Mouse (Mus musculus): Measurements from ENCODE around the gene Dnah7b. TPM values are rescaled to one million over a fixed set of nuclear protein-coding genes. Genes with fewer than 3 reads are reported as not detected.
"Not testable (repeated sequence)": the region's sequence is repeated elsewhere in the genome, so short reads cannot be mapped to it uniquely, and the experiment has no call there.

Dnah7b gene
- polyA plus RNA-seq, 1 experiment: 0.83 TPM

DNA sequence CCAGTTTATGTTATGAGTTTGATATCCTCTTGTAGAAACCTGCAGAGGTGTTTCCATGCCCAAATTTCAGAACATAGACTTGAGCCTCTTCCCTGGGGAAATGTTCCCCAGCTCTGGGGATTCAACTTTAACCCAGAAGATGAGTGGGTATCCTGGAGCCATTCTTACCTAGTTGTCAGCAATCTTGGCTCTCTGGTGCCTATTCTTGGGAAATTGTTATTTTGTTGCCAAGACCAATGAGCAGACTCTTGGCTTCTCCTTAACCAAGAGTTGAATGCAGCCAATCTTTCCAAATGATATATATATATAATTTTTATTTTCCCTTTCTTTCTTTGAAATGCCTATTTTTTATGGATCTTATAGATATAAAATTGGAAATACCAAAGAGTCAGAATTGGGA lies 160.0 kb downstream of the Dnah7b start:
- not testable (repeated sequence) for H3K27ac ChIP-seq (replicated peaks; ENCODE audit: low read depth, low read length); H3K4me1 ChIP-seq (ENCODE audit: control insufficient read depth, insufficient read depth, insufficient read length, low read length); H3K4me3 ChIP-seq (ENCODE audit: insufficient read depth, low read depth, low read length)

DNA sequence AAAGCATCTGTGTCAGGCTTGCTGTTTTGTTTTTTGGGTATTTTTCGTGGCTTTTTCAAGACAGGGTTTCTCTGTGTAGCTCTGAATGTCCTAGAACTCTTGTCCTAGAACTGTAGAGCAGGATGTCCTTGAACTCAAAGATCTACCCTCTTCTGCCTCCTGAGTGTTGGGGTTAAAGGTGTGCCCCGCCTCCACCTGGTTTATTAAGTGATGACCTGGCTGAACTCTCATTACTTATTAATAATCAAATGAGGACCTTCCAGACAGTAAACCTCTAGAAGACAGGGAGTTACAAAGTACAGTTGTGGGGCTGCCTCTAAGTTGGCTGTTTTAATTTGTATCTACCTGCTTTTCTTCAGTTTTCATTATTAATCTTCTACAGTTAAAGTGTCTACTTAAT lies 202.7 kb downstream of the Dnah7b start:
- not testable (repeated sequence) for H3K4me3 ChIP-seq (ENCODE audit: insufficient read depth, low read depth, low read length); H3K4me1 ChIP-seq (ENCODE audit: control insufficient read depth, insufficient read depth, insufficient read length, low read length); H3K27ac ChIP-seq (replicated peaks; ENCODE audit: low read depth, low read length)

DNA sequence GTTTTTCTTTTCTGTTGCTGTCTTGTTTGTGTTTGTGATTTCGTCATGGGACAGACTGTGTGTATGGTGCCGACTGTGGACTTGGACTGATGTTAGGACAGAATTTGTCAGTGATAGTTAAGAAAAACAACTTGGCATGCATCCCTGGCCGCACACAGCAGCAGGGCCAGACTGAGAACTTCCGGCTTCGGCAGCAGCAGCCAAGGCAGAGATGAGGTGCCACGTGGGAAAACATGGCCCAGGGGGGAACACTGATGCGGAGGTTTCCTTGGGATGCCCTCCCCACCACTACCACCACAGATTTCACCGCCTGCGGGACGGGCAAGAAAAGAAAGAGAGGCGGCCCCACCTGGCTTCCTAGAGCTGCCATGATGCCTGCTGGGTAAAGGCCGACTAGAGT lies 205.8 kb downstream of the Dnah7b start:
- H3K4me3 ChIP-seq (ENCODE audit: insufficient read depth, low read depth, low read length): no peak overlapping the region
- no peaks in the 10 kb centered on the region for H3K4me1 ChIP-seq (ENCODE audit: control insufficient read depth, insufficient read depth, insufficient read length, low read length)

DNA sequence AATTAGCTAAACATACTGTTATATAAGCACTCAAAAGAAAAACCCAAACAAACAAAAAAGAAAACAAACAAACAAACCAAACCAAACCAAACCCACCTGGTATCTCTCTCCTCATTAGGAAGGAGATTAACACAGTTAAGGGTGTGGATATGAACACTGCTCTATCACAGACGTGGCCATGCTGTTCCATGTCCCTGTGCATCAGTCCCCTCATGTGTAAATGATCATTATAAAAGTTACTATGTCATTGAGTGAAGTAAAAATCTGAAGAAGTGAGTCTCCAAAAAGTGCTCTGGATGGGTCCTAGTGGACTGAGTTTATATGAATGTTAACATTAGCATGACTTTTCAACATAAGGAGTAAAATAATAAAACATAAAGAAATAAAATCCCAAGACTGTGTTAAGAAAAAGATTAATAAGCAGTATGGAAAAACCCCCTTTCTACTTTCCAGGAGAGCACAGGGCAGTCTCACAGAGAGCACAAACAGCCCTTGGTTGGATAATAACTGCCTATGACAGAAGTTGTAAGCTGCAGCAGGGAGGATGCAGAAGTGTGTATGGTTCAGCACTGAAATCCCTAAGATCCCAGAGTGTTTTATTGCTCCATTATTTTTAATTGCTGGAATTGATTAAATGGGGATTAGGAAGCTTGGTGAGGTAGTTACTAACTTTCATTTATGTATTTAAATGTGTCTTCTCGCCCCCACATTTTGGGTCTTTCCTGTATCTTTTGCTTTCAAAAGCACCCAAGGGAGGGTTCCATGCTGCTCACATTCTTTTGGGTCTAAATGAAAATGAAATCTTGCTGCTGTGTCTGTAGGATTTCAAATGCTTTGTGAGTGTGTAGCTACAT lies 212.2 kb downstream of the Dnah7b start:
- not testable (repeated sequence) for H3K4me1 ChIP-seq (ENCODE audit: control insufficient read depth, insufficient read depth, insufficient read length, low read length); H3K27ac ChIP-seq (replicated peaks; ENCODE audit: low read depth, low read length); H3K4me3 ChIP-seq (ENCODE audit: insufficient read depth, low read depth, low read length)

More for the DNA sequence above, 205.8 kb downstream of the Dnah7b start:
- no peak overlapping the region for H3K27ac ChIP-seq (replicated peaks; ENCODE audit: low read depth, low read length)

DNA sequence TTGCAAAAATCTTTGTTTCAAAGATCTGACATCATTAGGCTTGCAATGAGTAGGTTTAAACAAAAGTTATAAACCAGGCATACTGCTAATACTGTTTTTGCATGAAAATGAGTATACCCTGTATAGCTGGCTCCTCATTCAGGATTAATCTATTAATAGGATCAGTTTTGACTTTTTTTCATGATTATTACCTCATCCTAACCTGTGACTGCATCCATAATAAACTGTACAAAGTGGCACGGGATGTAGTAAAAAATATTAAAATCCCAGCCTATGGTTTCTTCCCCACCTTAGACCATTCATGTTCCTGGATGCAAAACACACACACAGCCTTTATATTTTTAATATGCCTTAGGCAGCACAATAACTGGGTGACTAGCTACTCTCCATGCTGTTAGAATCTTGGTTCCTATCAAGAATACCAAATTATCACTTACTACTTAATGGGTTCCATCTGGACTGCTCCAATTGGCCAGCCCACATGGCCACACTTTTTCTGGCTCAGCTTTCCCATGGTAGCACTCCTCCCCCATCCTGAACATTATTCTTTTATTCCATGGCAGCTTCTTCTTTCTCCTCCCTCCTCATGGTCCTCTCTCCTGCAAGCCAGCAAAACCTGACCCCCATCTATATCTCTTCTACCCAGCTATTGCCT lies 212.9 kb downstream of the Dnah7b start:
- H3K4me3 ChIP-seq (ENCODE audit: insufficient read depth, low read depth, low read length); H3K27ac ChIP-seq (replicated peaks; ENCODE audit: low read depth, low read length): not testable (repeated sequence)

DNA sequence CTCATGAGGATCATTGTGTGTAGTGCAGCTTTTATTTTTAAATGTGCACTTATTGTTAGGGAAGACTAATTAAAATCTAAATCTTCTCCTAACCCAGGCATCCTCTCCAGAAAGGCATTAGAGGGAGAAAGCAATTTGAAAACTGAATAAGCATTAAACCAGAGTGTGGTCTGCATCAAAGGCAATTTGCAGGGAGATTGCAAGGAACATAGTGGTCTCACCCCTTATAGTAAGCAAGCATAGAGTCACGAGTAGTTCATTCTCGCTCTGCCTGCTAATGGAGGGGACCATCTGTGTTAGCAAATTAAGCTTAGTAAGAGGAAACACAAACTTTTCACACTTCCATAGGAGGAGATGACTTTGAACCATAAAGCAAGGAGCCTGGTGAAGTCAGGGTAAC lies 228.3 kb downstream of the Dnah7b start:
- not testable (repeated sequence) for H3K4me3 ChIP-seq (ENCODE audit: insufficient read depth, low read depth, low read length); H3K27ac ChIP-seq (replicated peaks; ENCODE audit: low read depth, low read length); H3K4me1 ChIP-seq (ENCODE audit: control insufficient read depth, insufficient read depth, insufficient read length, low read length)

More for the DNA sequence above, 212.9 kb downstream of the Dnah7b start:
- not testable (repeated sequence) for H3K4me1 ChIP-seq (ENCODE audit: control insufficient read depth, insufficient read depth, insufficient read length, low read length)

DNA sequence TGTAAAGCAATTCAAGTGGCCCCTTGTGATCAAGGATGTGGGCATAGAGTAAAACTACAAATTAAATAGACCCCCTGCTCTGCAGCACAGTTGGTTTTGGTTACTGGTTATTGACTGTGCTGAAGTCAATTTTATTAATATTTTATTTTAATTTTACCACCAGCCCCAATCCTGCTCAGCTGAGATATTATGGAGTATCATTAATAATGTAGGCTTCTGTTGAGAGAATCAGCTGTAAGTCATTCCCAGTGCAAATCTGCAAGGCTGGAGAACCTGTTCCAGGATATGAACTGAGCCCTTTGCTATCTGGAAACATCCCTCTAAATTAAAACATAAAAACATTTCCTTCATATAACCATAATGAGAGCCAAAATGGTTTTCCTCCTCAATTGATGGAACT lies 259.8 kb downstream of the Dnah7b start:
- not testable (repeated sequence) for H3K4me3 ChIP-seq (ENCODE audit: insufficient read depth, low read depth, low read length); H3K27ac ChIP-seq (replicated peaks; ENCODE audit: low read depth, low read length); H3K4me1 ChIP-seq (ENCODE audit: control insufficient read depth, insufficient read depth, insufficient read length, low read length)

DNA sequence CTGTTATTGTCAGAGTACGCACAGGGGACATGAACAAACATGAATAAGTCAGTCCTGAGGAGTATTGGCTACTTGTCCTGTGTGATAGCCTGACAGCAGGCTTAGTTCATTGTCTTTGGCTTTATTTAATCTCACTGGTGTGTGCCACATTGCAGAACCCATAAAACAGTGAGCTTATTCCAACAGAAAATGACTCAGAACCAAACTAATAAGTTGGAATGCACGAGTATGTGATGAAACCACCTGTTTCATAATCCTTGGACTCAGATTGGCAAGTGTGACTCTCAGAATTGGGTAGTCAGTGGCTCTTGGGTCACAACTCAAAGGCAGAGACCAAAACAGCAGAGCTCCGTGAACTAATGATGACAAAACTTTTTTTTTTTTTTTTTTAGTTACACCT lies 279.2 kb downstream of the Dnah7b start:
- H3K27ac ChIP-seq (replicated peaks; ENCODE audit: low read depth, low read length); H3K4me3 ChIP-seq (ENCODE audit: insufficient read depth, low read depth, low read length); H3K4me1 ChIP-seq (ENCODE audit: control insufficient read depth, insufficient read depth, insufficient read length, low read length): not testable (repeated sequence)

DNA sequence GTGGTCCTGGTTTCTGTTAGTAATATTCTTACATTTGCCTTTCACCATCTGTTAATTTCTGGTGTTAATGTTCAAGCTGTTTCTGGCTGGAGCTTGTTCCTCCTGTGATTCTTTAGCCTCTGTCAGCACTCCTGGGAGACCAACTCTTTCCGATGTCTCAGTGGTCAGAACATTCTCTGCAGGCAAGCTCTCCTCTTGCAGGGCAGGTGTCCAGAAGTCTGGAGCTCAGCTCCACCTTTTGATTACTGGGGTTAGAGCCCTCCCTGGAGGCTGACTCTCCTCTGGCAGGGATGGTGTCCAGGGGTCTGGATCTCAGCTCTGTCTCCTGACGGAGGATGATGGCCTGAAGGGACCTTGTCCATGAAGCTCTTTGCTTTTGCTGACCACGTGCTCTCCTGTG lies 314.5 kb downstream of the Dnah7b start:
- not testable (repeated sequence) for H3K27ac ChIP-seq (replicated peaks; ENCODE audit: low read depth, low read length); H3K4me1 ChIP-seq (ENCODE audit: control insufficient read depth, insufficient read depth, insufficient read length, low read length); H3K4me3 ChIP-seq (ENCODE audit: insufficient read depth, low read depth, low read length)

DNA sequence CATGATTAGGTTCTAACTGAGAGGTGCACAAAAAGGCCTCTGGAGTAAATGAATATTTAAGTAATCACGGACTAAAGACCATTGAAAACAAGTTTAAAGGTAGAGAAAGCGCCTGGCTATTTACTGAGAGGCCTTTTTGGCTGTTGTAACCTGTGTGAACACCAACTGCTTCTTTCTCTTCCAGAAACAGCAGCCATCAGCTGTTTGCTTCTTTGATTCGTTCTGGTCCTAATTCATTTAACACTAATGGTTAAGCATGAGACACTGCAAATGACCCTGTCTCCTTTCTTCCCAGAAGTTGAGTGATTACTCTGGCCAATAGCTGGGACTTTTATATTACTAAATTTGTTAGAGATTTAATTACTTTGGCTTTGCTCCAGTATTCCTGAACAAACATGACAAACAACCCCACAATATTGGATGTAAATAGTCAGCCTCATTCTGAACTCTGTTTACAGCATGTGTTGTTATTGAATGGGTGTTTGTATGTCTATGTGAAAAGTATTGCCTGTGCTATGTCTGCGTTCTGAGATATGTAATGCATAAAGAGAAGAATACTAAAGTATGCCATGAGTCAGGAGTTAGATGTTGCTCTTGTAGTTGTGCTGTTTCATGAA lies 328.7 kb downstream of the Dnah7b start:
- not testable (repeated sequence) for H3K27ac ChIP-seq (replicated peaks; ENCODE audit: low read depth, low read length); H3K4me1 ChIP-seq (ENCODE audit: control insufficient read depth, insufficient read depth, insufficient read length, low read length); H3K4me3 ChIP-seq (ENCODE audit: insufficient read depth, low read depth, low read length)

DNA sequence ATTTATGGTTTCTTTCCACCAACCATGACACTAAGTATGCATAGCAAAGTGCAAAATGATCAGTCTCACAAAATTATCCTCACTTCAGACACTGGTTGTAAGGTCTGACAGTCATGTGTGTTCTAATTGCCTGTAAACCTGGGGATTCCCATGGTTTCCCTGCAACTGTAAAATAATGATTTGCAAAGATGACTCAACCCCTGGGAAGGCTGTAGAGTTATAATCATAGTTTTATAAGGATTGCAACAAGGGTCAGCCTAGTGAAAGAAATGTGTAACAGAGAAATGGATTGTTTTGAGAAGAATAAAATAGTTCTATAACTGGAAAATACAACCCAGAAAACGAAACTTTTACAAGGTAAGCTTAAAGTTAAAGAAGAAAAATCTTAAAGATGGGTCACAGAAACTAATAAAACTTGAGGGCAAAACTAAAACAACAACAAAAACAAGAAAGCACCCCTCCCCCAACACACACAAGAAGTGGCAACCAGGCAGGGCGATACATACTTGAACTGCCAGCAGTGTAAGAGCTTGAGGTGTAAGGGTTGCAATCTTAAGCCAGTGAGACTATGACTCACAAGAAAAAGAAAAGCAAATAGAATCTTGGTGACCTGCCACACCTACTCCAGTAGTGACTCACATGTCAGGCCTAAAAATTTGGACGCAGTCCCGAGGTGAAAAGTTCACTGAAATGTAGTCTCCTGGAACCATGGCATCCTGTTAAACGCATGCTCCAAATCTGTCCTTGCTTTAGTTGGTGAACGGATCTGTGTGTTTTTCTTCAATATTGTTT lies 342.4 kb downstream of the Dnah7b start:
- no peaks in the 10 kb centered on the region for H3K4me1 ChIP-seq (ENCODE audit: control insufficient read depth, insufficient read depth, insufficient read length, low read length)
- no peak overlapping the region for H3K4me3 ChIP-seq (ENCODE audit: insufficient read depth, low read depth, low read length)
- no peak overlapping the region for H3K27ac ChIP-seq (replicated peaks; ENCODE audit: low read depth, low read length)

DNA sequence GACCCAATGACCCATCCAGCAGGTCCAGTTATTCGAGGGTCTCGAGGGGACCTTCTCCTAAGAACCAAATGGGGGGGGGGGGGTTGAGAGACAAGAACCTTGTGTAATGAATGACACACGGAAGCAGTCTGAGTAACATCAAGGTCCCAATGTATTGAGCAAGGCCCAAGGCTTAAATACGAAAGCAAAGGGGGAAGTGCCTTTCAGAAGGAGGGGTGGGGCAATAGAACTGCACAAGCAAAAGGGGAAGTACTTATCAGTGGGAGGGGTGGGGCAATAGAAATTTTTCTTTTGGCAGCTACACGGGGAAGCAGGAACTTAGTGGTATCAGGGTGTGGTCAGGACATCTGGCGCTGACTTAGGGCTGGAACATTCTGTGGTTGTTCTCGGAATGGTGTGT lies 348.7 kb downstream of the Dnah7b start:
- H3K27ac ChIP-seq (replicated peaks; ENCODE audit: low read depth, low read length); H3K4me3 ChIP-seq (ENCODE audit: insufficient read depth, low read depth, low read length); H3K4me1 ChIP-seq (ENCODE audit: control insufficient read depth, insufficient read depth, insufficient read length, low read length): not testable (repeated sequence)

DNA sequence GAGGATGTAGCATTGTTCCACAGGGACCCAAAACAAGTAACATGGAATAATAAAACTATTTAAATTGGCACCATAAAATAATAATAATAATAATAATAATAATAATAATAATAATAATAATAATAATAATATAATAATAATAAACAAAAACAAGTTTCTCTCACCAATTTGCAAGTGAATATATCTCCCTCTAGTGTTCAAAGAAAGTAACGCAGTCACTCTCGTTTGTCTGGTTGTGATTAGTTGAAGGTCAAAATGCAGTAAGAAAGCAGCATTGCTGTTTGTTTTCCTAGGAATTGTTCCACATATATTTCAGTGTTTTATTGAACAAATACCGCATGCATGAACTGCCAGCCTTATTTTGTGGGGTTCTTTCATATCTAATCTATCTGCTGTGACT lies 350.8 kb downstream of the Dnah7b start:
- H3K27ac ChIP-seq (replicated peaks; ENCODE audit: low read depth, low read length); H3K4me1 ChIP-seq (ENCODE audit: control insufficient read depth, insufficient read depth, insufficient read length, low read length); H3K4me3 ChIP-seq (ENCODE audit: insufficient read depth, low read depth, low read length): not testable (repeated sequence)

DNA sequence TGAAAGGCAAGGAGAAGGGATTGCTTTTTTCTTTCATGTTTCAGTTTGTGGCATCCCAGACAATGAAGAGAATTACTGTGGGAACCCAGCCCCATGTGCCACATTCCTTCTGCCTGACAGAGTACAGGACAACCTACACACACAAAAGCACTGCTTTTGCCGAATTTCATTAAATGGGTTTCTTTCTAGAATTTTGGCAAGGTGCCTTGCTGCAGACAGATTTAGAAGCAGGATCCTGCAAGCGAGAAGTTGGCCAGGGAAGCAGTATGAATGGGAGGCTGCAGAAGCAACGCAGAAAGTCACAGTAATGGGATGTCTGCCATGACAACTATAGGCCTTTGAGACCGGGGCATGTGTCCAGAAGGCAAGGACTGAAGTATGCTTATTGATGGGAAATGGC lies 352.9 kb downstream of the Dnah7b start:
- H3K4me1 ChIP-seq (ENCODE audit: control insufficient read depth, insufficient read depth, insufficient read length, low read length); H3K27ac ChIP-seq (replicated peaks; ENCODE audit: low read depth, low read length); H3K4me3 ChIP-seq (ENCODE audit: insufficient read depth, low read depth, low read length): not testable (repeated sequence)

All from brown adipose tissue, adult 24 weeks (tissue).